Comparison of ENCODE assay signal across 12 mouse cellular contexts in the genomic region with DNA sequence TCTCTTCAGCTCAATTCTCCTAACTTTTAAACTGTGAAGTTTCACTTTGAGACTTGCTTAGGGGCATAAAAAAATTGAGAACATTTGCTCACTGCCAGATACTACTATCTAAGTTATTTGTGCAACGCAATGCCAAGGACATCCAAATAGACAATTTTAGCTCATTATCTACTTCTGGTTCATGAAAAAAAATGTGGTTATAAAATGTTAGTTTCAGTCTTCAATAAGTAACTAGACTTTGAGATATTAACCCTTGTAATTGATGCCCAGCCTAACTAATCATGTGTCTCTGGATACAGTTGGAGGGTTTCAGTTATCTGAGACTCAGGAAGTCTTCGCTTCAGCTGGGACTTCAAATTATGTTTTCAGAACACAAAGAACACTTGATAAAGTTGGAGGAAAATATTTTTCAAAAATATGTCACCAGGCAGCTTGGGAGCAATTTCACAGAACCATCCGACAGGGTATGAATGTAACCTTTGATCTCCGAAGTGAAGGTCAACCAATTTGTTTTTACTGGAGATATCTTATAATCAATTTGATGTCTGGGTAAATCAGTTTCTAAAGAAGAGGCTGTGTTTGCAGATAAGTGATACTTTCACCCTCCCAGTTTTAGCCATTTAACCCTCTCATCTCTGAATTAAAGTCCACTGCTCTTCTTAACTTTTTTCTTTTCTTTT.
"Had no signal": no experiment of that assay in that cellular context is flagged by ENCODE, and none has a peak within 500 bp of the region (broad histone marks: within the 10 kb centered on the region; RNA-seq: fewer than 3 reads in every experiment).

No protein-coding gene starts in this region.

- H3K9ac ChIP-seq: liver, embryonic 14.5 days; midbrain, embryonic 13.5 days; stomach, embryonic 15.5 days had no signal

- H3K27ac ChIP-seq: left cerebral cortex, adult 2 months; limb, embryonic 10.5 days; liver, embryonic 14.5 days; midbrain, embryonic 13.5 days; stomach, embryonic 15.5 days had no signal

- H3K4me3 ChIP-seq: left cerebral cortex, adult 2 months; limb, embryonic 10.5 days; midbrain, embryonic 13.5 days; stomach, embryonic 15.5 days had no signal

- H3K4me1 ChIP-seq: limb, embryonic 10.5 days; midbrain, embryonic 13.5 days; stomach, embryonic 15.5 days had no signal

- H3K9me3 ChIP-seq: limb, embryonic 10.5 days; midbrain, embryonic 13.5 days; stomach, embryonic 15.5 days had no signal

- H3K27me3 ChIP-seq: midbrain, embryonic 13.5 days; stomach, embryonic 15.5 days had no signal

- H3K4me2 ChIP-seq: midbrain, embryonic 13.5 days; stomach, embryonic 15.5 days had no signal

- DNase-seq: kidney, postnatal 10 days; lung, adult 2 months; lung, postnatal 36 days; right cerebral cortex, postnatal 14 days; thymus, adult 2 months; thymus, postnatal 25 days had no signal

- H3K36me3 ChIP-seq: limb, embryonic 10.5 days; midbrain, embryonic 13.5 days; stomach, embryonic 15.5 days had no signal

- ATAC-seq: lung, postnatal 0 days; midbrain, embryonic 13.5 days had no signal
